Mouse (Mus musculus): ENCODE measurements around the gene Fgfr2. TPM values are rescaled to one million over a fixed set of nuclear protein-coding genes. Genes with fewer than 3 reads are reported as not detected.

Fgfr2 gene
- polyA plus RNA-seq, 1 experiment from 2014 or later: not detected

DNA sequence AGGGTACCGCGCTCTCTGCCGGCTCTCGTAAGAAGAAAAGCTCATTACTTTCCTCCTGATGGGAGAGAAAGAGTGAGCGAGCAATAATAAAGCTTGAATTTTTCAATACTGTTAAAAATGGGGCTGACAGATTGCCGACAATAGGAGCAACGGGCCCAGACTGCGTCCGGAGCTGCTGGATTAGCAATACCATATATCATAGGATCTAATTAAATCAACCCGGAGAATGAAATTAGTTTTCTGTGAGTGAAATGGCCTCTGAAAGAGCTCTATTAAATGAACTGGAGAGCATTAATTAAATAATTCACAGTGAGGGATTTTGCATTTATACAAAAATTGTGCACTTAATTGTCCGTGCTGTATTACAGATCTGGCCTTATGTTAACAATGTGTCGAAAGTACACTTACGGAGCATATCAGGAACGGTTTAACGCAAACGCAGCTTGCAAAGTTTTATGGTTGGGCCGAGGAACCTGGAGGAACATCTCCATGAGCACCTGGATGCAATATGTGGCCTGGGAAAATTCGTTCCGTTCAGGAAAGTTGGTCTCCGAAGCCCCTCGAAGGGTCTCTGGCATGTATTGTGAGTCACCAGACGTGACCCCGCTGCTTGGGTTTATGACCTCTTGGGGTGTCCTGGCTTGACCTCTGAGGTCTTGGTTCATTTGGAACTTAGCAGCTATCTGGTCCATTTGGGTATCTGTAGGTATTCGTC lies 1344.7 kb downstream of the Fgfr2 start:
- WGBS (ENCODE audit: missing documents): 92% methylated on average over 23 of the region's 24 CpGs
- no peak overlapping the region for H3K4me3 ChIP-seq (ENCODE audit: inconsistent target)

DNA sequence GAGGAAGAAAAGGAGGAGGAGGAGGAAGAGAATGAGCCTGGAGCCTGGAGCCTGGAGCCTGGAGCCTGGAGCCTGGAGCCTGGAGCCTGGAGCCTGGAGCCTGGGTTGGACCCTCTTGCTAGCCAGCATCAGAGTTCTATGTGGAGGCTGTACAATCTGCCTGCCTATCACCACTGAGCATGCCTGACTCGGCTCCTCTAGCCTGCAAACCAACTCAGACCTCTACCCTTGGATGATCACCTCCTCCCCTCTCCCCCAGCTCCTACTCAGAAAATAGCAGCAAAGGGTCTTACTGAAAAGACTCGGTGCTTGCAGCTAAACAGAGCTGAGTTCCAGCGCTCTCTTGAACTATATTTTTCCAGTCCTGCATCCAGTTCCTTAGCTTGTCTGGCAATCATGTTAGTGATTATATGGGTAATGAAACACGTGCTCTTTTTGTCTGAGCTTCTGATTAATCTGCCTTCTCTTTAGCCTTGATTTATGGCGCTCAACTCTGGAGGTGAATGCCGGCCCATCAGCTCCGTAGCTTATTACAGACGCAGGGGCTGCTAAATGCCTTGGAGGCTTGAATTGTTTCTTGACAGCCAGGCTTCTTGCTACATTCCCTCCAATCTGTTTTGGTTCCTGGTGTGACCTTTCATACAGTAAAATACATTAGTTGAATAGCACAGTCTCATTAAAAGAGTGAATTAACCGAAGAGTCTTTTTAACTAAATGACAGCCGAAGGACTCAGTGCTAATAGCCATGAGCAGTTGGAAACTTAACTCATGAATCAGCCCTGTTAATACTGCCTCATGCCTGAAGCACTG lies 1345.5 kb downstream of the Fgfr2 start:
- Histone ChIP-seq H3K4me3 (ENCODE audit: inconsistent target) (no peak overlapping the region), H3K36me3 (ENCODE audit: inconsistent target) (no peaks in the 10 kb centered on the region), H3K27ac (no peak overlapping the region), H3K79me2 (ENCODE audit: inconsistent target) (no peaks in the 10 kb centered on the region)
- 70% methylated on average over 10 of the region's 10 CpGs for WGBS (ENCODE audit: missing documents)

More for the DNA sequence above, 1344.7 kb downstream of the Fgfr2 start:
- Histone ChIP-seq H3K27ac (no peak overlapping the region), H3K36me3 (ENCODE audit: inconsistent target) (no peaks in the 10 kb centered on the region), H3K79me2 (ENCODE audit: inconsistent target) (no peaks in the 10 kb centered on the region)

DNA sequence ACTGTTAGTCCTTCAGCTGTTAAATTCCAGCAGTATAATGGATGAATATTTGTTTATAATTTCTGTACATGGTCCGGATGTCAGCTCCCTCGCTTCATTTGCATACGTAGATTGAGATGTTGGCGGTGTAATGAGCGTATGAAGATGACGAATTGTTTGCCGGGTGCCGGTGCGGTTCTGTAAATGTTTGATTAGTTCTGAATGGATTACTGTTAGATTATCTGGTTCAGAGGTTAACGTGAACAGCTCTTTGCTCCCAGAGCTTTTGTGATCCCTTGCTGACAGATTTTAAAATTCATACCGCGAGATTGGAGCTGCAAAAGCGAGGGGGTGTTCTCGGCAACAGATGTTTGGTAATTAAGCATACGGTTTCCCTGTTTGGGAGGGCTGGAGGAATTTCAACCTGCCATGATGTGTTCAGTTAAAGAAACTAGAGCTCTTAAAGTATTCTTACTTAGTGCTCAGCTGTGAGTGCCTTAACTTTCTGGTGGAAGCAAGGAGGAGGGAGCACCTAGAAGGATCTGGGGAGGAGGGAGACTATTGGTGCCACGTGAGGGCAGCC lies 1346.9 kb downstream of the Fgfr2 start:
- Histone ChIP-seq H3K27ac (no peak overlapping the region), H3K4me3 (ENCODE audit: inconsistent target) (no peak overlapping the region), H3K36me3 (ENCODE audit: inconsistent target) (no peaks in the 10 kb centered on the region), H3K79me2 (ENCODE audit: inconsistent target) (no peaks in the 10 kb centered on the region)
- WGBS (ENCODE audit: missing documents): 91% methylated on average over 16 of the region's 16 CpGs

DNA sequence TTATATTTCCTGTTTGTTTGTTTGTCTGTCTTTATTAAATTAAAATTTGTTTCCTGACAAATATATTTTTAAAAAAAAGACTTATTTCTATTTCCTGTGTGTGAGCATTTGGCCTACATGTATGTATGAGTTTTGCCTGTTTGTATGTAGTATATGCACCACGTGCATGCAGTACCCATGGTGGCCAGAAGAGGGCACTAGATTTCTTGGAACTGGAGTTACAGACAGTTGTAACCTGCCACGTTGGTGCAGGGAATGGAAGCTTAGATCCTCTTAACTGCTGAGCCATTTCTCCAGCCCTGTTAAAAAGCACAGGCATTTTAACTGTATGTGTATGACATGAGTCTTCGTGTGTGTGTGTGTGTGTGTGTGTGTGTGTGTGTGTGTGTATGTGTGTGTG lies 1365.2 kb downstream of the Fgfr2 start:
- H3K79me2 ChIP-seq (ENCODE audit: inconsistent target): no peaks in the 10 kb centered on the region
- H3K4me3 ChIP-seq (ENCODE audit: inconsistent target): no peak overlapping the region
- no peak overlapping the region for H3K27ac ChIP-seq
- 79% methylated on average over 2 of the region's 3 CpGs for WGBS (ENCODE audit: missing documents)
- no peaks in the 10 kb centered on the region for H3K36me3 ChIP-seq (ENCODE audit: inconsistent target)

DNA sequence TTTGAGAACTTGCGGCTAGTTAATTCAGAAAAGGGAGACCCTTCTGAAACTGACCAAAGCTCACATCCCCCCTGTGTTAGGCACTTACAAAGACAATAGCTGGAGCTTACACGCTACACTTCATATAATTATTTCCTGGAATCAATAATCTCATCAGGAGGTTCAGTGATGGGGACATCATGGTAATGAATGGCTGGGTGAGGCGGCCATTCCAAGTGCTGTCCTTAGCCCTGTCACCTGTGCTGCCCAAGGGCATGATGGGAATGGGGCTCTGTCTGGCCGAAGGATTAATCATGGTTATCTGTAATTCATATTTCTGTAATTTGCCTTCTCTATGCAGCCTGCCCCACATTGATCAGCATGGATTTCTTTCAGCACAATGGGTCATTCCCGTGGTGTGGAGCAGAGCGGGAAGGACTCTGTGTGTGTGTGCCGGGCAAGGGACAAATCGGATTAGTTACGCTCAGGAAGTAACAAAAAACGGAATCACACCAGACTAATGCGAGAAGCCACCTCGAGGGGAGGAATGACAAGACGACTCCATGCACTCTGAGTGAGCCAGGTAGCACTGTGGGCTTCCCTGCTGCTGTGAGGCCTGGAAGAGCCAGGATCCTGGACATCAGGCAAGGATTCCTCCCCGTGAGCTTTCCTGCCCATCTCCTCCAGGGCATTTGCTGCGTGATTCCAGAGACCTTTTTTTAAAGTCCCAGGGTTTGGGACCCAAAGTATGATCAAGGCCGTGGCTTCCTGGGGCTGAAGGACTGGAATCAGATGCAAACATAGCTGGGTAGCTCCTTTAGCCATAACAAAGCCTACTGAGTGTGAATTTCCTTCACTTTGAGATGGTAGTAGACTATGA lies 1375.8 kb downstream of the Fgfr2 start:
- H3K27ac ChIP-seq: no peak overlapping the region
- WGBS (ENCODE audit: missing documents): 76% methylated on average over 16 of the region's 16 CpGs
- H3K4me3 ChIP-seq (ENCODE audit: inconsistent target): no peak overlapping the region

DNA sequence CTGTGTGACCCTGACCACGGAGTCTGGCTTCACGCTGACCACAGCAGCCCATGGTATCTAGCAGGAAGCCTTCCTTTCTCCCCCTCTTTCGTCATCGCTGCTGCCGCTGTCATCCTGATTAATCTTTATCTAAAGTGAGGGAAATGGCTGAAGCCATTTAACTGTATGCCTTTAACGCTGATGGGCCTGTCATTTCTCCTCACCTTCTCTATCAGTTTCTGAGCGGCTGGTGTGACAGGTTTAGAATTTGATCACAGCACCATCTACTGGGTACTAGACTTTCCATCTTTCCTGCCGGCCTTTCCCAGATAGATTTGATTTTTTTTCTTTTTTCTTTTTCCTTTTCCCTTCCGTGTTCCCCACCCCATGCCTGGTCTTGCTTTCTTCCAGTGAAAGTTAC lies 1376.4 kb downstream of the Fgfr2 start:
- H3K4me3 ChIP-seq (ENCODE audit: inconsistent target): no peak overlapping the region
- H3K79me2 ChIP-seq (ENCODE audit: inconsistent target): no peaks in the 10 kb centered on the region
- no peak overlapping the region for H3K27ac ChIP-seq
- WGBS (ENCODE audit: missing documents): 29% methylated on average over 9 of the region's 9 CpGs
- H3K36me3 ChIP-seq (ENCODE audit: inconsistent target): no peaks in the 10 kb centered on the region

More for the DNA sequence above, 1375.8 kb downstream of the Fgfr2 start:
- no peaks in the 10 kb centered on the region for H3K79me2 ChIP-seq (ENCODE audit: inconsistent target)
- no peaks in the 10 kb centered on the region for H3K36me3 ChIP-seq (ENCODE audit: inconsistent target)

DNA sequence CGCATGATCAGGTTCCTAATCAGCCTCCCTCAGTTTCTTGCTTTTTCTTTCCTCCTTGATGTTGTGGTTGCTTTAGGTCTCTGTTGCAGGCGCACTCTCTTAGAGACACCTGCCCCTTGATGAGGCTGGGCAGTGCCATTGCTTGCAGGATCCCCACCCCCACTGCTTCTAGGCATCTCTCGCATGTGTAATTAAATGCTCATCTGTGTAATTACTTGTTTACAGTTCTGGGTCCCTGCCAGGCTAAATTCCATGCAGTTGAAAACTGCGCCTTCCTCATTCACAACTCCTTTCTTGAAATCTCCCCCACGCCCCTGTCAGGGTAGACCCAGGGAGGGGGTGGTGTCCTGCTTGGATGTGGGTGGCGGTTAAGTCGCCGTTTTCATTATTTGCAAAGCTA lies 1380.0 kb downstream of the Fgfr2 start:
- Histone ChIP-seq H3K27ac (no peak overlapping the region), H3K36me3 (ENCODE audit: inconsistent target) (no peaks in the 10 kb centered on the region), H3K4me3 (ENCODE audit: inconsistent target) (no peak overlapping the region), H3K79me2 (ENCODE audit: inconsistent target) (no peaks in the 10 kb centered on the region)
- WGBS (ENCODE audit: missing documents): 64% methylated on average over 8 of the region's 8 CpGs

DNA sequence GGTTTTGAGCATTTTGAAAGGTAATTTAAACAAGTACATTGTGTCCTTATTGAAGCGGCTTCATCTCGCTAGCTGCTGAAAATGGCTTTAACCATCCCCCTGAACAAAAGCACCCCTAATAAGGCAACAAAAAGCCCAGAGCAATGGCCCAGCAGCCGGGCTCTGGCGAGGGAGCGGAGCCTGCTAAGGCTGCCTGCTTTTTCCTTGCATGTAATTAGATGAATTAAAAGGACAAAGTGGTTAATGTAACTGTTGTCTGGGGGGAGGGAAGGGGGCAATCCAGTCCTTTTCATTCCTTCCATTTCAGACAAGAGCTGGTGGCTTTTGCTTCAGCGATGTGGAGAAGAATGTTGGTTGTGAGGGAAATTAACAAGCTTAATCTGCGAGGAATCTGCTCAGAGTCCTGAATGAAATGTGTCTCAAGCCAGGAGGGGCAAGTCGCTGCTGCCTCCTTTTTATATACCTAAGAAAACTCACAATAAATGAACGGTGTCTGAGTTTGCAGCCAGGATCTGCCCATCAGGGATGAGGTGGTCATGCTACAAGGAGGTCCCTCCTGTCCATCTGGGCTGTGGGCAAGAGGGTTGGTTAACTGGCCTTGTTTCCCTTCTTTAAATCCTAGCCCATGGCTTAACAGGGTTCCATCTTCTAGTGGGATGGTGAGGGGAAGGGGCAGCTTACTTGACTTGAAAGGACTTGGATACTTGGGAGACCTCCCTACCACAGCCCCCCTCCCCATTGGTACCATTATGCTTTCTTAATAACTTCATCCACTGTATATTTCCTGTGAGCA lies 1400.2 kb downstream of the Fgfr2 start:
- Histone ChIP-seq H3K4me3 (ENCODE audit: inconsistent target) (no peak overlapping the region), H3K27ac (no peak overlapping the region), H3K36me3 (ENCODE audit: inconsistent target) (no peaks in the 10 kb centered on the region), H3K79me2 (ENCODE audit: inconsistent target) (no peaks in the 10 kb centered on the region)
- WGBS (ENCODE audit: missing documents): 42% methylated on average over 9 of the region's 9 CpGs

DNA sequence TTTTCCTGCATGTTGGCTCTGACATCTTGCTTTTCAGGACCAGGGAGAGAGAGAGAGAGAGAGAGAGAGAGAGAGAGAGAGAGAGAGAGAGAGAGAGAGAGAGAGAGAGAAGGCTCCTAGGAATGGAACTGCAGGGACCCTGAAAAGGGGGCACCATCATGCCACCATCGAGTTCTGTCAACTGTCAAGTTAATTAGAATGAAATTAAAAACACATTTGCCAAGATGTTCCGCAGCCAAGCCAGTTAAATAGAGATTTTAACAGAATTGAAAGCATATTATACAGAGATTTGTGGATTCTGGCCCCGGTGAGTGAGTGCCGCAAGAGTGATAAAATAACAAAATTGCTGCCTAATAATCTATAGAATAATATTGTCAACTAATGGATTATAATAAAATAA lies 1400.8 kb downstream of the Fgfr2 start:
- H3K36me3 ChIP-seq (ENCODE audit: inconsistent target): no peaks in the 10 kb centered on the region
- 80% methylated on average over 4 of the region's 4 CpGs for WGBS (ENCODE audit: missing documents)
- no peaks in the 10 kb centered on the region for H3K79me2 ChIP-seq (ENCODE audit: inconsistent target)
- no peak overlapping the region for H3K27ac ChIP-seq
- H3K4me3 ChIP-seq (ENCODE audit: inconsistent target): no peak overlapping the region

DNA sequence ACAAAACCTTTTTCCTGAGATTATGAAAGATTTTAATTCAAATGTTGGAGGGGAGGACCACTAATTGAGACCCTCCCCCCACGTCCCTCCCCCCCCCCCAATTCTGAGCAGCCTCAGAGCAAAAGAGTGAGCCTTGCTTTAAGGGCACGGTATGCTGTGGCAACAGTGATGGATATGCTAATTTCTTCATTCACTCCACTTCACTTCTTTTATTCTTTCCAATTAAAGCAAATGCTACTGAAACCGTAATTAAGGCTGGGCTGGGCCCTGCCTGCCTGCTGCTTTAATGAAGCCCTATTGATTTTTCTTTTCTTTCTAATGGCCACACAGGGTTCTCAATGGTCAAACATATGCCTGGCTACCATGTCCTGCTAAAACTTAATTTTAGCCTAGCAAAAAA lies 1404.9 kb downstream of the Fgfr2 start:
- no peak overlapping the region for H3K4me3 ChIP-seq (ENCODE audit: inconsistent target)
- 58% methylated on average over 3 of the region's 3 CpGs for WGBS (ENCODE audit: missing documents)
- H3K27ac ChIP-seq: no peak overlapping the region
- no peaks in the 10 kb centered on the region for H3K79me2 ChIP-seq (ENCODE audit: inconsistent target)
- no peaks in the 10 kb centered on the region for H3K36me3 ChIP-seq (ENCODE audit: inconsistent target)

DNA sequence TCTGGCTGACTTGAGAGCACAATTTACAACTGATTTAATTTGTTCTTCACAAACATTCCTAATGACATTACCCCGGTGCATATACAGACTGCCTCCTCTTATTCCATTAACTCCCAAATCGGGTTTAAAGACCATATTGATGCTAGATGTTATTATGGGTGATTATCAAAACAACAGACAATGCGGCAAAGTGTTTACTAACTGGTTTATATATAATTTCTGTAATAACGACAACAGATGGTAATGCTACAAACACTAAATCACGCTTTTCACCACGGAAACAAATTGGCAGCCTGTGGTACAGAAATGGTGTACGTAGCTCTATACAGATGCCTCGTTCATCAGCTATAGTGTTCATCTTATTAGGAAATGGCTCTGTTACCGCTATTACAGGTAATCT lies 1410.1 kb downstream of the Fgfr2 start:
- Histone ChIP-seq H3K27ac (no peak overlapping the region), H3K4me3 (ENCODE audit: inconsistent target) (no peak overlapping the region), H3K36me3 (ENCODE audit: inconsistent target) (no peaks in the 10 kb centered on the region), H3K79me2 (ENCODE audit: inconsistent target) (no peaks in the 10 kb centered on the region)
- WGBS (ENCODE audit: missing documents): 89% methylated on average over 9 of the region's 9 CpGs

DNA sequence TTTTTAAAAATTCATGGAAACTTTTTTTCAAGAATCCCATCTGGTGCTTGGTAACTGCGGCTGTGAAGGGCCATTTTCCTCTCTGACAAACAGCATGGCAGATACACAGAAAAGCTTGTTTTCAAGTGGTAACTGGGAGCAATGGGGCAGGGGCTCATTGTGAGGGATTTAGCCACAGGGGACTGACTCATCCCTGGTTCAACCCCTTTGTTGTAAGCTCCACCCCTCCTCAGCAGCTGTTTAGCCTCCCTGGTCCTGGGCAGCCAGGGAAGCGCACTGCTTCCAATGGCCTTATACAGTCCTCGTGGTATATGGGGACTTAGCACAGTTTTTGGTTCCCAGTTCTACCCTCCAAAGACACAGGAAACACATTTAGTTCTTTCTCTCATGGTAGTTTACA lies 1426.3 kb downstream of the Fgfr2 start:
- Histone ChIP-seq H3K79me2 (ENCODE audit: inconsistent target) (no peaks in the 10 kb centered on the region), H3K36me3 (ENCODE audit: inconsistent target) (no peaks in the 10 kb centered on the region), H3K4me3 (ENCODE audit: inconsistent target) (no peak overlapping the region), H3K27ac (no peak overlapping the region)
- 53% methylated on average over 3 of the region's 3 CpGs for WGBS (ENCODE audit: missing documents)

DNA sequence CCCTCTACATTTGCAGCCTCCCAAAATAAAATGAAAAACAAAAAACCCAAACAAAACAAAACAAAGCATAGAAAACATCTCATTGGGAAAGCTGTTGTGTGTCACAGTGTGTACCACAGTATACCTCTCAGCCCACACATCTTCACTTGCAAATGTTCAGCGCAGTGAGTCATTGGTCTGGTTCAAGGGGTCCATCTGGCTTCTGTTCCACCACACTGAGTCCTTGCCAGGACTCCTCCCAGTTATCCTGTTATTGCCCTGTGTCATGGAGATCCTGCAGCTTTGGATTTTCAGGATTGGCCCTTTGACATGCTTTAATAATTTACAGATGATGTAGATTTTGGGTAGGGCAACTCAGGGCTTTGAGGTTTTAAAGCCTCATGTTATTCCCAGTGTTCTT lies 1435.8 kb downstream of the Fgfr2 start:
- Histone ChIP-seq H3K27ac (no peak overlapping the region), H3K79me2 (ENCODE audit: inconsistent target) (no peaks in the 10 kb centered on the region), H3K36me3 (ENCODE audit: inconsistent target) (no peaks in the 10 kb centered on the region), H3K4me3 (ENCODE audit: inconsistent target) (no peak overlapping the region)
- WGBS (ENCODE audit: missing documents): 100% methylated on average over 1 of the region's 1 CpGs

DNA sequence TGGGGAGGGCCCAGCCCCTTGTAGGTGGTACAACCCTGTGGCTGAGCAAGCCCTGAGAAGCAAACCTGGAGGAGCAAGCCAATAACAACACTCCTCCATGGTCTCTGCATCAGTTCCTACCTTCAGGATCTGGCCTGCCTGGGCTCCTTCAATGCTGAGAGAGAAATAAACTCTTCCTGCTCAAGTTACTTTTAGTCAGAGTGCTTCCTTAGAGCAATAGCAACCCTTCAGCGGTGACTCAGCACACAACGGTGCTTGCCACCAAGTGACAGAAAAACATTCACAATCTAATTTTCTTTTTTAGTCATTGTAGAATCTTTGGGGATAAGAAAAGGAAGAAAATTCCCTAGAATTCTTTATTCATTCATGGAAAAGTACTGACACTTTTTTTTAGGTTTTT lies 1446.0 kb downstream of the Fgfr2 start:
- Histone ChIP-seq H3K27ac (no peak overlapping the region), H3K4me3 (ENCODE audit: inconsistent target) (no peak overlapping the region), H3K36me3 (ENCODE audit: inconsistent target) (no peaks in the 10 kb centered on the region), H3K79me2 (ENCODE audit: inconsistent target) (no peaks in the 10 kb centered on the region)
- 67% methylated on average over 2 of the region's 2 CpGs for WGBS (ENCODE audit: missing documents)

Data from macrophage (primary cell).